Mouse (Mus musculus): ENCODE data around the gene Tspan1. TPM values are rescaled to one million over a fixed set of nuclear protein-coding genes. Genes with fewer than 3 reads are reported as not detected.
A peak's percentile ranks its signal among the peaks of the same experiment; 100 is the strongest.

Tspan1 gene
- polyA plus RNA-seq, 1 experiment from 2014 or later: 0.19 TPM

DNA sequence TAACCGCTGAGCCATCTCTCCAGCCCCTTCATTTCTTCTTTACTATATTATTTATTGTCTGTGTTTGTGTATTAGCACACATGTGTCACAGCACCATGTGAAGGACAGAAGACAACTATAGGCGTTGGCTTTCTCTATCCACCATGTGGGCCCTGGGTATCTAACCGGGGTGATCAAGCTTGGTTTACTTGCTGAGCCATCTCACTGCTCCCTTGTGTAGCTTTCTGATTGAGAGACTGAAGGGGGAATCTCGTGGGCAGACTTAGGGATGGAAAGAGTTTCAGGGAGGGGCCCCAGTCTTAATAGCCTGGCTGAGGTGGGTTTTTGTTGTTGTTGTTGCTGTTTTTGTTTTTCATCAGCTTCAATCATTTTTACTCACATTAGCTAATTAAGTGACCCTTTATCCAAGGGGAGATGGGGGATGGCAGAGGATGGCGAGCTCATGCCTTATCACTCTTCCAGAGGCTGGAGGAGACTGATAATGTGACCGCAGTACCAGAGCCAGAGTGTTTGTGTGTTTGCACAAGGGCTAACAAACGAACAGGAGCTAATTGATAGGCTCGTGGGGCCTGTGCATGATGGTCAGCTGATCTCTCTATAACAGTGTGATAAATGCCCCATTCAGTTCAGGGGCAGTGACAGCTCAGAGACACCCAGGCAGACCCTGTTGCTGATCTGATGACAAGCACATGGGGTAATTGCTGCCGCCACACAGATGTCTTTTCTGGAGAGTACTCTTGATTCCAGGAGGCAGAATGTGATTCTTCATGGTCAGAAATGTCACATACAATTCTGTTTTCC, 26.4 kb upstream of the Tspan1 start:
- H3K4me1 ChIP-seq (ENCODE audit: control insufficient read depth in 2 of 2, insufficient read depth in 2 of 2, low read length in 2 of 2): peaks cover 4% of the 10 kb centered on the region in 2 experiments; a peak in 2 of 4 replicates
- no peak overlapping the region for H3K9ac ChIP-seq (ENCODE audit: low read length)
- H3K9me3 ChIP-seq (ENCODE audit: control insufficient read depth, low read length): no peaks in the 10 kb centered on the region
- no peaks in the 10 kb centered on the region for H3K36me3 ChIP-seq (ENCODE audit: control insufficient read depth, insufficient read depth, low read length)
- no peak overlapping the region for H3K4me2 ChIP-seq (ENCODE audit: low read length)
- ATAC-seq (ENCODE audit: insufficient number of reproducible peaks, insufficient read depth, low FRiP score, low read depth): no peak
- no peak overlapping the region for H3K27ac ChIP-seq (replicated peaks in 1 of 2; ENCODE audit: control insufficient read depth in 1 of 2, insufficient read depth in 1 of 2, low read depth in 2 of 2, low read length in 2 of 2)
- 33% methylated on average over 9 of the region's 9 CpGs for WGBS
- no peaks in the 10 kb centered on the region for H3K27me3 ChIP-seq (ENCODE audit: control insufficient read depth, insufficient read depth, low read length)
- H3K4me3 ChIP-seq (ENCODE audit: control insufficient read depth in 1 of 2, insufficient read depth in 1 of 2, low read depth in 1 of 2, low read length in 2 of 2): no peak overlapping the region

DNA sequence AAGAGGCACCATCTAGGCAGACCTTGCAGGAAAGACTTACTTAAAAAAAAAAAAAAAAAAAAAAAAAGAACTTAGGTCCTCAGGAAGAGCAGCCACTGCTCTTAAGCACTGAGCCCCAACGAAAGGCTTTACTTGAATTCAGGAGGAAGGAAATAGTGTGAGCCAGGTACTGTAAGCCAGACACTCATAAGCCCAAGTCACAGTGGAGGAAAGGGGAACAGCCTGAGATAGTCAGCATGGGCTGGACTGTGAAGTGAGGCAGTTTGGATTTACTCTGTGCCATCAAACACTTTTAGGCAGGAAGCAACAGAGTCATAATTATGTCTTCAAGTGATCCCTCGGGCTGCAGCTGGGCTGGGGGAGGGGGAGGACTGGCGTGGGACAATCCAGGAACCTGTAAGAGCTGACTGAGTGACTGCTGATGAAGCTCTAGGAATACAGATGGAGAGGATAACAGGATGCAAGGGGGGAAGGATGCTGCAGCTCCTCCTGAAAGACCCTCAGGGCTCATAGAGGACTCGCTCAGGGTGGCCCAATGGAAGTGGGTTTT, 25.0 kb upstream of the Tspan1 start:
- H3K36me3 ChIP-seq (ENCODE audit: control insufficient read depth, insufficient read depth, low read length): no peaks in the 10 kb centered on the region

DNA sequence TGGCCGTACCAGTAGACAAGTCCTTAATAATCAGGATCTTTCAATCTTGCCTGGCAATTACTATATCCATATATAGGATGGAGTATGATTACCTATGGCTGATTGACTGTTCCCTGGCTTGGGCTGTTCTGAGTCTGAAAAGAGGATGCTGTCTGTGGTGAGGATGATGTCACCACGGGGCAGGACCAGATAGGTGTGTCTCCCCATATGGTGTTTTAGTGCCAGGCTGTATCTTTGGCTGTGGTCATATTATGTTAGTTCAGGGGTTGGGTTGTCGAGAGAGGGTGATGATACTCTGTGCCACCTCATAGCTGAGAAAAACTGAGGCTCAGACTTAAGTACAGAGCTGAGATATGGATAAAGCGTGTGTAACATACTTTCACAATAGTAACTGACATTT, 17.7 kb upstream of the Tspan1 start:
- H3K4me2 ChIP-seq (ENCODE audit: low read length): no peak overlapping the region
- H3K27me3 ChIP-seq (ENCODE audit: control insufficient read depth, insufficient read depth, low read length): no peaks in the 10 kb centered on the region
- WGBS: 79% methylated on average over 4 of the region's 4 CpGs
- peaks cover 0 to 9% of the 10 kb centered on the region in 2 experiments; a peak in 2 of 4 replicates for H3K4me1 ChIP-seq (ENCODE audit: control insufficient read depth in 2 of 2, insufficient read depth in 2 of 2, low read length in 2 of 2)
- no peak overlapping the region for H3K27ac ChIP-seq (replicated peaks in 1 of 2; ENCODE audit: control insufficient read depth in 1 of 2, insufficient read depth in 1 of 2, low read depth in 2 of 2, low read length in 2 of 2)
- H3K9ac ChIP-seq (ENCODE audit: low read length): no peak overlapping the region
- H3K4me3 ChIP-seq (ENCODE audit: control insufficient read depth in 1 of 2, insufficient read depth in 1 of 2, low read depth in 1 of 2, low read length in 2 of 2): no peak overlapping the region
- no peaks in the 10 kb centered on the region for H3K9me3 ChIP-seq (ENCODE audit: control insufficient read depth, low read length)
- no peak for ATAC-seq (ENCODE audit: insufficient number of reproducible peaks, insufficient read depth, low FRiP score, low read depth)
- H3K36me3 ChIP-seq (ENCODE audit: control insufficient read depth, insufficient read depth, low read length): no peaks in the 10 kb centered on the region

More for the DNA sequence above, 25.0 kb upstream of the Tspan1 start:
- Histone ChIP-seq H3K4me1 (ENCODE audit: control insufficient read depth in 2 of 2, insufficient read depth in 2 of 2, low read length in 2 of 2) (peaks cover 4% of the 10 kb centered on the region in 2 experiments; a peak in 2 of 4 replicates), H3K4me3 (ENCODE audit: control insufficient read depth in 1 of 2, insufficient read depth in 1 of 2, low read depth in 1 of 2, low read length in 2 of 2) (no peak overlapping the region), H3K27ac (replicated peaks in 1 of 2; ENCODE audit: control insufficient read depth in 1 of 2, insufficient read depth in 1 of 2, low read depth in 2 of 2, low read length in 2 of 2) (no peak overlapping the region), H3K27me3 (ENCODE audit: control insufficient read depth, insufficient read depth, low read length) (no peaks in the 10 kb centered on the region), H3K9ac (ENCODE audit: low read length) (no peak overlapping the region), H3K4me2 (ENCODE audit: low read length) (no peak overlapping the region), H3K9me3 (ENCODE audit: control insufficient read depth, low read length) (no peaks in the 10 kb centered on the region)
- WGBS: 45% methylated on average over 4 of the region's 4 CpGs
- no peak for ATAC-seq (ENCODE audit: insufficient number of reproducible peaks, insufficient read depth, low FRiP score, low read depth)

DNA sequence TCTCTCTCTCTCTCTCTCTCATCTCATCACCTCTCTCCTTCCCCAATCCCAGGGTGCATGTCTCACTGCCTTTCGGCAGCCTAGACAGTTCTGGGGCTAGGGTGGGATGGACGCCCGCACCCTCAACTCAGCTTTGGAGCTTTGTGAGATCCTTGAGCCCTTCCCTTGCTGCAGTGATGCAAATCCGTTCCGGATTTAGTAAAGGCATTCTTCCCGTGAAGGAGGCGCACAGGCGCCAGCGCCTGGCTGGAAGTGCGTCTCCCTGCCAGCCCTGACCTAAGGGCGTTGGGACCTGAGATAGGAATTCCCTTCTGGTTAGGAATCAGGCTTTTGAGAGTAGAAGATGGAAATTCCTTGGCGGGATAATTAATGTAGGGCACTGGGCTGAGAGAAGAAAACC, 15.3 kb upstream of the Tspan1 start:
- Histone ChIP-seq H3K9ac (ENCODE audit: low read length) (peak overlapping the region; percentile 57), H3K4me3 (ENCODE audit: control insufficient read depth in 1 of 2, insufficient read depth in 1 of 2, low read depth in 1 of 2, low read length in 2 of 2) (peak overlapping the region; percentile 28 to 38), H3K27ac (replicated peaks in 1 of 2; ENCODE audit: control insufficient read depth in 1 of 2, insufficient read depth in 1 of 2, low read depth in 2 of 2, low read length in 2 of 2) (peak overlapping the region; percentile 36 to 48; a peak in 2 of 4 replicates), H3K27me3 (ENCODE audit: control insufficient read depth, insufficient read depth, low read length) (no peaks in the 10 kb centered on the region), H3K36me3 (ENCODE audit: control insufficient read depth, insufficient read depth, low read length) (no peaks in the 10 kb centered on the region), H3K4me2 (ENCODE audit: low read length) (peak overlapping the region; percentile 62), H3K9me3 (ENCODE audit: control insufficient read depth, low read length) (no peaks in the 10 kb centered on the region), H3K4me1 (ENCODE audit: control insufficient read depth in 2 of 2, insufficient read depth in 2 of 2, low read length in 2 of 2) (peaks cover 0 to 11% of the 10 kb centered on the region in 2 experiments; a peak in 2 of 4 replicates)
- 4% methylated on average over 12 of the region's 12 CpGs for WGBS
- no peak for ATAC-seq (ENCODE audit: insufficient number of reproducible peaks, insufficient read depth, low FRiP score, low read depth)

DNA sequence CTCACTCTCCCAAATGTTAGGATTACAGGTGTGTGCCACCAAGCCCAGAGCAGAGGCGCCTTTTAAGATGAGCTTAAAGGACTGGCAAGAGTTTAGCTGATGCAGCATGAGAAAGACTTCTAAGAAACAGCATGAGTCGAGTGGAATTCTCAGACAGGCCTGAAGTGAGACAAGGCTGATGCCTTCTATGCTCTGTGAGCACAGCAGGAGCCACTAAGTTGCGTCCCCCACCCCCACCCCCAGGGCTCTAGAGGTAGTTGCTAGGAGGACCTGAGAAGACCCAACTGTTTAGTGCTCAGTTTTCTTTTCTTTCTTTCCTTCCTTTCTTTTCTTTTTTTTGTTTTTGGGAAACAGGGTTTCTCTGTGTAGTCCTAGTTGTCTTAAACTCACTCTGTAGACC, 14.7 kb upstream of the Tspan1 start:
- Histone ChIP-seq H3K27ac (replicated peaks in 1 of 2; ENCODE audit: control insufficient read depth in 1 of 2, insufficient read depth in 1 of 2, low read depth in 2 of 2, low read length in 2 of 2) (no peak overlapping the region), H3K9me3 (ENCODE audit: control insufficient read depth, low read length) (no peaks in the 10 kb centered on the region), H3K9ac (ENCODE audit: low read length) (no peak overlapping the region), H3K4me1 (ENCODE audit: control insufficient read depth in 2 of 2, insufficient read depth in 2 of 2, low read length in 2 of 2) (peaks cover 5 to 15% of the 10 kb centered on the region in 2 experiments), H3K4me2 (ENCODE audit: low read length) (no peak overlapping the region), H3K4me3 (ENCODE audit: control insufficient read depth in 1 of 2, insufficient read depth in 1 of 2, low read depth in 1 of 2, low read length in 2 of 2) (no peak overlapping the region), H3K27me3 (ENCODE audit: control insufficient read depth, insufficient read depth, low read length) (no peaks in the 10 kb centered on the region), H3K36me3 (ENCODE audit: control insufficient read depth, insufficient read depth, low read length) (no peaks in the 10 kb centered on the region)
- ATAC-seq (ENCODE audit: insufficient number of reproducible peaks, insufficient read depth, low FRiP score, low read depth): no peak
- WGBS: 60% methylated on average over 3 of the region's 3 CpGs

DNA sequence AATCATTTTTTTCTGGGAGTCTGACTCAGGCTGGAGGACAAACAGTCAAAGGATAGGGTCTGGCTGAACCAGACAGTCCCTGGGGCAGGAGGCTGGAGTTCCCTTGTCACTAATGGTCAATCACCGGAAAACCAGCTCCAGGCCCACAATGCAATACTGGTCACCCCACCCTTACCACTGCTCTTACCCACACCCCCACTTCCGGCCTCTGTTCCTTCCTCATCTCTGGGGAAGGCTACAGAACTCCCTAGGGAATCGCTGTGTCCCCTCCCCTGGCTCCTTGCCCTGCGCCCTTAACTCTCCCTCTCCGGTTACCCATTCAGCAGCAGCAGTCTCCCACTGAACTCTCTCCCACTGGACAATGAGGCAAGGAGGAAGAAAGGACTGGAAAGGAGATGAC, 9.7 kb upstream of the Tspan1 start:
- Histone ChIP-seq H3K4me2 (ENCODE audit: low read length) (peak overlapping the region; percentile 61), H3K9ac (ENCODE audit: low read length) (peak overlapping the region; percentile 66), H3K27me3 (ENCODE audit: control insufficient read depth, insufficient read depth, low read length) (no peaks in the 10 kb centered on the region), H3K4me3 (ENCODE audit: control insufficient read depth in 1 of 2, insufficient read depth in 1 of 2, low read depth in 1 of 2, low read length in 2 of 2) (no peak overlapping the region), H3K36me3 (ENCODE audit: control insufficient read depth, insufficient read depth, low read length) (no peaks in the 10 kb centered on the region), H3K9me3 (ENCODE audit: control insufficient read depth, low read length) (no peaks in the 10 kb centered on the region), H3K27ac (replicated peaks in 1 of 2; ENCODE audit: control insufficient read depth in 1 of 2, insufficient read depth in 1 of 2, low read depth in 2 of 2, low read length in 2 of 2) (peak overlapping the region; percentile 76 to 91), H3K4me1 (ENCODE audit: control insufficient read depth in 2 of 2, insufficient read depth in 2 of 2, low read length in 2 of 2) (peaks cover 30 to 35% of the 10 kb centered on the region in 2 experiments)
- ATAC-seq (ENCODE audit: insufficient number of reproducible peaks, insufficient read depth, low FRiP score, low read depth): peak; percentile 57; the same call in 1 of the 2 replicates
- WGBS: 32% methylated on average over 5 of the region's 5 CpGs

DNA sequence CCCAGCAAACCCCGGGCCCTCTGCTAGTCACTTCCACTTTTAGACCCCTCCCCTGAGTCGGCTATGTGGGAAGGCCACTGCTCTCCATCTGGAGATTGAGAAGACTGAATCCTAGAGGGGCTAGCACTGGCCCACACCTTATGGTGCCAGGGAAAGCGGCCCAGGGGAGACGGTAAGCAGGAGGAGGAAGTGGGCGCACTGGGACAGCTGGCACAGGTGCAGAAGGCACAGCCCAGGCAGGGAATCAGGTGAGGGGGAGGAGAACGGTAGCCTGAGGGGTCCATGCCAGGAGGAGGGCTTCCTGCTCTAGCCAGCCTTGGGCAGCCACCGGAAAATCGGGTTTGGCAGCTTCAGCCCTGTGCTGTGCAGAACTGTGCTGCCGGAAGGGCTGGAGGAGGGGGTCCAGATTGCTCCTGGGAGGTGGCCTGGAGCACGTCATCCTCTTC, 9.2 kb upstream of the Tspan1 start:
- WGBS: 12% methylated on average over 10 of the region's 10 CpGs
- Histone ChIP-seq H3K9me3 (ENCODE audit: control insufficient read depth, low read length) (no peaks in the 10 kb centered on the region), H3K36me3 (ENCODE audit: control insufficient read depth, insufficient read depth, low read length) (no peaks in the 10 kb centered on the region), H3K4me2 (ENCODE audit: low read length) (peak overlapping the region; percentile 61), H3K27me3 (ENCODE audit: control insufficient read depth, insufficient read depth, low read length) (no peaks in the 10 kb centered on the region), H3K4me1 (ENCODE audit: control insufficient read depth in 2 of 2, insufficient read depth in 2 of 2, low read length in 2 of 2) (peaks cover 30 to 35% of the 10 kb centered on the region in 2 experiments), H3K27ac (replicated peaks in 1 of 2; ENCODE audit: control insufficient read depth in 1 of 2, insufficient read depth in 1 of 2, low read depth in 2 of 2, low read length in 2 of 2) (peak overlapping the region; percentile 76 to 91), H3K4me3 (ENCODE audit: control insufficient read depth in 1 of 2, insufficient read depth in 1 of 2, low read depth in 1 of 2, low read length in 2 of 2) (peak overlapping the region; percentile 7 to 16; a peak in 1 of 4 replicates), H3K9ac (ENCODE audit: low read length) (peak overlapping the region; percentile 66)
- peak; percentile 65 for ATAC-seq (ENCODE audit: insufficient number of reproducible peaks, insufficient read depth, low FRiP score, low read depth)

Data from heart, embryonic 14.5 days (tissue).